Mouse (Mus musculus): ENCODE results near the gene Rdh16f1. TPM values are rescaled to one million over a fixed set of nuclear protein-coding genes. Genes with fewer than 3 reads are reported as not detected.
"Not testable (repeated sequence)": the region's sequence is repeated elsewhere in the genome, so short reads cannot be mapped to it uniquely, and the experiment has no call there.

Rdh16f1 gene
- total RNA-seq, 2 experiments from 2014 or later = not detected

DNA sequence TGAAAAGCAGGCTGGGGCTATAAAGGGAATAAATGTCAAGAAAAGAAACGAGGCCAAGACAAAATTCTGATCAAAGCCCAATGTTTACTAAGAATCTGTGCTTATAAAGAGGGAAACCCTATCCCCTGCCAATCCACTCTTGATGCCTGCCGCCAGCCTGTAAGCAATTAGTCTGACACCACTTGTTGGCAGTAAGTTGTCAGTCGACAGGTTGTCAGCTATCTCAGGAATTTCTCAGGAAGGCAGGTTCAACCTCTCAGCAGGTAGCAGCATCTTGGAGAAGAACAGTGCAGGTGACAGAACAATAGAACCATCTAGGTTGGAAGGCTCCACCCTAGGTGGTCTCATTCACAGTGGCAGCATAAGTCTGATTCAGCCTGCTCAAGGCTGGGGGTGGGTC is 69.5 kb downstream of the Rdh16f1 start:
- DNase-seq = no peak

DNA sequence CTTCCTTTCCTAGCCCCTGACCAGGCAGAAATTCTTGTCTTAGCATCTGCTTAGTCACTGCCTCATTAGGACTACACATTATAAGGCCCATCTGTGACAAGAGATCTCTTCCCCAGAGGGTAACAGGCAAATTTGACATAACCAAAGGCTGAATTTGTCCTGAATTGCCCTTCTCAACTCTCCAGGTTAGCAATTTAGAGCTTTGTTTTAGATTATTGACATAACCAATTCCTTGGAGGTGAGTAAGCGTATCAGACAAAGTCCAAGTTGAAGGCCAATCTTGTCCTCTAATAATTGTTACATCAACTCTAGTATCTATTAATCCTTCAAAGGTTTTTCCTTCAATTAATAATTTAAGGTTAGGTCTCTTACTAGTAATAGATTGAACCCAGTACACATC is 74.6 kb downstream of the Rdh16f1 start:
- not testable (repeated sequence) for DNase-seq

DNA sequence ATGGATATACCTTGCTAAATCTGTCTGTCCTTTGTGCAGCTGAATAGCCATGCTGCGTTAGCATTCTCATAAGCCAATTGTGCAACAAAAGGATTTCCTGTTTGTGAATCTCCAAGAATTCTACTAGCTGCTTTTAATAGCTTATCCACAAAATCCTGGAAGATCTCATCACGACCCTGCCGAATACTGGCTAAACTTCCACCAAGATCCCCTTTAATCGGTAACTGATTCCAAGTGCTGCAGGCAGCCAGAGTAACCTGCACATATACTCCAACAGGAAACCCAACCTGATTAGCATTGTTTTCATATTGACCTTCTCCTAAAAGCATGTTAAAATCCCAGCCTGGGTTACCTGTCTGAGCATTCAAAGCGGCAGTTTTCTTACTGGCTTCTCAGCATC is 75.7 kb downstream of the Rdh16f1 start:
- no peak for DNase-seq

DNA sequence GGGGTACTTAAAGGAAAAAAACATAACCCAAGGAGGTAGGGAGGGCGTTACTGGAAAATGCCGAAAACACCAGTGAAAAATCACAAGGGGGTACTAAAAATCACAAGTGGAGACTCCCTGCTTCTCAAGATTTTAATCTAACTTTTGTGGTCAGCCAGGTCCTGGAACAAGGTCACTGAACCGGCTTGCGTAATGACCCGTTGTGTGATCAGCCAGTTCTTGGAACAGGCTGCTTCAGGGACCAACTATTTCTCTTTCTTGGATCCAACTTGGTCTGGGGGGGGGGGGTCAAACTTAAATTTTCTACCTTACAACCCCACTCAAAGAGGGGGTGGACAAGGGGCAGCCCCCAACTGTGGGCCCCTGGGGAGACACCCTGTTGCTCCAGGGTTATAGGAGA is 78.2 kb downstream of the Rdh16f1 start:
- not testable (repeated sequence) for DNase-seq

DNA sequence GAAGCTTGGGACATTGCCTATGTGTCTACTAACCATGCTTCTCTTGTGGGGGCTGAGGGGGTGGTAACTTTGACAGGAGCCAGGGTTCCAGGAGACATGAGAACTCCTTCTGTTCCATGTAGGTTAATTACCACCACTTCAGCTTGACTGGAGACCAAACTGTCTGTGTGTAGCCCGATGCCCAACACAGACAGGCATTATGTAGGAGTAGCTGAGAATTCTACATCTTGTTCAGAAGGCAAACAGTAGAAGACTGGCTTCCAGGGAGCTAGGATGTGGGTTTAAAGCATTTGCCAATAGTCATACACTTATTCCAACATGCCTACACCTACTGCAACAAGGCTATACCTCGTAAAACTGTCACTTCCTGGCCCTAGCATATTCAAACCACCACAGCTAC is 79.0 kb downstream of the Rdh16f1 start:
- DNase-seq = no peak

DNA sequence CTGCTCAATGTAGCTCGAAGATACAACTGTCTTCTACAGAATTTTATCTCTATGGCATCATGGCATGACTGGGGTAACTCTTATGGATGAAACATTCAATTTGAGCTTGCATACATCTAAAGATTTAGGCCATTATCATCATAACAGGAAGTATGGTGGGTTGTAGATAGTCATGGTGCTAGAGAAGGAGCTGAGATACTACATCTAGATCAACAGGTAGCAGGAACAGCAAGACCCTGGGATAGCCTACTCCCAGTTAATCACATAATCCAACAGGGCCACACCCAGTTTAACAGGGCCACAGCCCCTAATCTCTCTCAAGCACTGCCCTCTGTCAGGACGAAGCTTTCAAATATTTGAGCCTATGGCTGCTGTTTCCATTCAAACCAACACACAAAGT is 81.2 kb downstream of the Rdh16f1 start:
- DNase-seq = no peak

Other genes with a start within 250 kb of the Rdh16f1 start
- gene Ndufa4l2, start 244.8 kb upstream of the Rdh16f1 start, total RNA-seq (2021) = 1 to 10 TPM; 3.5 to 4.8 TPM
- 10 to 100 TPM; 27.4 to 29.9 TPM for gene Shmt2, start 237.3 kb upstream of the Rdh16f1 start, total RNA-seq (2021)
- gene Nxph4, start 225.2 kb upstream of the Rdh16f1 start, total RNA-seq (2021) = 1 to 10 TPM; 1.3 to 1.7 TPM
- gene Lrp1, start 138.6 kb upstream of the Rdh16f1 start, total RNA-seq (2021) = 100 to 1,000 TPM; 268 to 307 TPM
- gene Stat6, start 116.8 kb upstream of the Rdh16f1 start, total RNA-seq (2021) = 1 to 10 TPM; 5.1 to 6.2 TPM
- gene Nemp1, start 92.9 kb upstream of the Rdh16f1 start, total RNA-seq (2021) = 1 to 10 TPM; 5.1 to 6.7 TPM
- gene Nab2, start 91.2 kb upstream of the Rdh16f1 start, total RNA-seq (2021) = 10 to 100 TPM; 42.7 to 43.8 TPM
- gene Myo1a, start 54.6 kb upstream of the Rdh16f1 start, total RNA-seq (2021) = 1 to 10 TPM; 1.0 to 1.3 TPM
- 1 to 10 TPM; 3.3 to 6.6 TPM for gene Tac2, start 35.3 kb upstream of the Rdh16f1 start, total RNA-seq (2021)
- 10 to 100 TPM; 10.0 to 11.7 TPM for gene Zbtb39, start 20.2 kb upstream of the Rdh16f1 start, total RNA-seq (2021)
- gene Gpr182, start 8.1 kb upstream of the Rdh16f1 start, total RNA-seq (2021) = 1 to 10 TPM; 1.2 to 1.3 TPM
- gene Rdh1, start 66 bp upstream of the Rdh16f1 start, total RNA-seq (2021) = under 1 TPM; 0.13 to 0.15 TPM
- under 1 TPM; 0.30 to 0.53 TPM for gene Rdh9, start 16.6 kb downstream of the Rdh16f1 start, total RNA-seq (2021)
- gene Rdh16, start 41.4 kb downstream of the Rdh16f1 start, total RNA-seq (2021) = under 1 TPM; 0.13 to 0.22 TPM
- not detected for gene Rdh19, start 90.1 kb downstream of the Rdh16f1 start, total RNA-seq (2021)
- not detected for gene Rdh16f2, start 106.7 kb downstream of the Rdh16f1 start, total RNA-seq (2021)
- not detected for gene Rdh7, start 129.0 kb downstream of the Rdh16f1 start, total RNA-seq (2021)
- gene Sdr9c7, start 138.7 kb downstream of the Rdh16f1 start, total RNA-seq (2021) = not detected
- gene Hsd17b6, start 247.8 kb downstream of the Rdh16f1 start, total RNA-seq (2021) = not detected